Comparison of ENCODE assay signal across 10 mouse cellular contexts in the genomic region with DNA sequence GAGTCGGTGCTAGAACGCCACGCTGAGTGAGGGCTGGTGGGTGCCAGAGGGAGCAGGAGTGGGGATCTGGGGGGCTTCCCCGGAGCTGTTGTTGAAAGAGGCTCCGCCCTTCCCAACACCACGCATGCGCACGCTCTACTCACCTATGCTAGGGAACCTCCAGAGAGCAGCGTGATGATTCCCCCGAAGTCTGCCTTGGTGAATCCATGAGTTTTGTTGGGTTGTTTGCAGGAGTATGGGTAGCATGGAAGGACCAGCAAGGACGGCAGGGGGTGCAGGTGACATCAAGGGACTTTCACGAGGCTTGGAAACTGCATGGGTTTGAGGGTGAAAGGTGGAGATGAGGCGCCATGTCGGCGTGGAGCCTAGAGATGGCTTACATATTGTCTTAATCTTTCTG. TPM values are rescaled to one million over a fixed set of nuclear protein-coding genes. Genes with fewer than 3 reads are reported as not detected.
DNase-seq lines count a peak whose midpoint lies in the region; ATAC-seq and TF ChIP-seq lines count a peak whose summit lies in the region.
"Had no signal": no experiment of that assay in that cellular context is flagged by ENCODE, and none has a peak within 500 bp of the region (broad histone marks: within the 10 kb centered on the region; RNA-seq: fewer than 3 reads in every experiment).

No protein-coding gene starts in this region.

- intact Hi-C loops in heart, postnatal 25 days (cut with DNase I): no loop called here

- H3K27me3 ChIP-seq in heart, embryonic 14.5 days (ENCODE audit: control insufficient read depth, insufficient read depth, low read length): no peaks in the 10 kb centered on the region
- no peaks in the 10 kb centered on the region for H3K27me3 ChIP-seq in E14TG2a.4 (ENCODE audit: insufficient read depth, low read length)
- H3K27me3 ChIP-seq in heart, embryonic 16.5 days (ENCODE audit: control insufficient read depth, insufficient read depth, low read length): no peaks in the 10 kb centered on the region

- H3K4me2 ChIP-seq in heart, embryonic 14.5 days (ENCODE audit: low read length): peak overlapping the region; percentile 32
- peak overlapping the region; percentile 44 for H3K4me2 ChIP-seq in heart, embryonic 16.5 days (ENCODE audit: low read depth, low read length)

- peaks cover 5 to 17% of the 10 kb centered on the region in 2 experiments; a peak in 3 of 4 replicates for H3K4me1 ChIP-seq in heart, embryonic 14.5 days (ENCODE audit: control insufficient read depth in 2 of 2, insufficient read depth in 2 of 2, low read length in 2 of 2)
- H3K4me1 ChIP-seq in E14TG2a.4 (replicated peaks; ENCODE audit: low read depth, low read length): peaks cover 43% of the 10 kb centered on the region
- peaks cover 17% of the 10 kb centered on the region for H3K4me1 ChIP-seq in heart, embryonic 16.5 days (ENCODE audit: control insufficient read depth, insufficient read depth, low read length)

- no peak overlapping the region for H3K4me3 ChIP-seq in heart, embryonic 14.5 days (ENCODE audit: control insufficient read depth in 1 of 2, insufficient read depth in 1 of 2, low read depth in 1 of 2, low read length in 2 of 2)
- H3K4me3 ChIP-seq in E14TG2a.4 (replicated peaks; ENCODE audit: low read length): peak overlapping the region; percentile 97
- H3K4me3 ChIP-seq in heart, embryonic 16.5 days (ENCODE audit: low read length): no peak overlapping the region

- DNase-seq in heart, postnatal 25 days (ENCODE audit: low spot score): no peak
- peak; percentile 24 to 70 for DNase-seq in spleen, postnatal 4 days (ENCODE audit: low spot score in 2 of 2)
- no peak for DNase-seq in gastrocnemius, postnatal 25 days
- no peak for DNase-seq in embryo, embryonic 10.5 days (ENCODE audit: low spot score)
- DNase-seq in adrenal gland, postnatal 14 days: no peak

- TF ChIP-seq CTCF in E14TG2a.4 (conservative IDR thresholded peaks at IDR 0.05; ENCODE audit: low read length): no peak

- 69% methylated on average over 15 of the region's 15 CpGs for WGBS in heart, embryonic 14.5 days
- 70% methylated on average over 15 of the region's 15 CpGs for WGBS in heart, embryonic 16.5 days

- no peak overlapping the region for H3K9ac ChIP-seq in heart, embryonic 14.5 days (ENCODE audit: low read length)
- H3K9ac ChIP-seq in heart, embryonic 16.5 days (ENCODE audit: low read length): peak overlapping the region; percentile 25; the same call in 1 of the 2 replicates

- no peak overlapping the region for H3K27ac ChIP-seq in heart, embryonic 14.5 days (replicated peaks in 1 of 2; ENCODE audit: control insufficient read depth in 1 of 2, insufficient read depth in 1 of 2, low read depth in 2 of 2, low read length in 2 of 2)
- no peak overlapping the region for H3K27ac ChIP-seq in heart, embryonic 16.5 days (ENCODE audit: low read length)

- no peaks in the 10 kb centered on the region for H3K9me3 ChIP-seq in heart, embryonic 14.5 days (ENCODE audit: control insufficient read depth, low read length)
- H3K9me3 ChIP-seq in E14TG2a.4 (ENCODE audit: low read length): no peaks in the 10 kb centered on the region
- no peaks in the 10 kb centered on the region for H3K9me3 ChIP-seq in heart, embryonic 16.5 days (replicated peaks; ENCODE audit: control insufficient read depth, low read length)

- peaks cover 43% of the 10 kb centered on the region for H3K36me3 ChIP-seq in heart, embryonic 14.5 days (ENCODE audit: control insufficient read depth, insufficient read depth, low read length)
- H3K36me3 ChIP-seq in E14TG2a.4 (ENCODE audit: insufficient read depth, low read length): peaks cover 46% of the 10 kb centered on the region
- peaks cover 16% of the 10 kb centered on the region for H3K36me3 ChIP-seq in heart, embryonic 16.5 days (ENCODE audit: control insufficient read depth, insufficient read depth)

- ATAC-seq in heart, embryonic 14.5 days (ENCODE audit: insufficient number of reproducible peaks, insufficient read depth, low FRiP score, low read depth): no peak
- ATAC-seq in heart, embryonic 16.5 days (replicated peaks; ENCODE audit: extremely low read depth, insufficient read depth, low FRiP score): no peak

RNA-seq across cellular contexts. Expression of a gene that starts 3.2 kb away (rescaled TPM):
- 122 and 132 TPM in 2 replicates for polyA plus RNA-seq in heart, embryonic 14.5 days (2014; fragmentation: Nextera tagmentation; extraction: Ambion mirVana)
- total RNA-seq in heart, postnatal 25 days (2021): 100 to 1,000 TPM in 1 of 2 experiments, 10 to 100 TPM in 1; 96.9 to 101 TPM
- polyA plus RNA-seq in heart, embryonic 16.5 days (2015; fragmentation: Nextera tagmentation; extraction: Ambion mirVana): 133 and 143 TPM in 2 replicates
- 10 to 100 TPM; 78.9 to 79.3 TPM for total RNA-seq in gastrocnemius, postnatal 25 days (2021)
- total RNA-seq in adrenal gland, postnatal 14 days (2021): 131 and 139 TPM in 2 replicates

RNA-seq across cellular contexts. Expression of a gene that starts 3.3 kb away (rescaled TPM):
- 1.8 and 2.4 TPM in 2 replicates for polyA plus RNA-seq in heart, embryonic 14.5 days (2014; fragmentation: Nextera tagmentation; extraction: Ambion mirVana)
- total RNA-seq in heart, postnatal 25 days (2021): 1 to 10 TPM; 1.4 to 1.5 TPM
- 2.1 and 2.5 TPM in 2 replicates for polyA plus RNA-seq in heart, embryonic 16.5 days (2015; fragmentation: Nextera tagmentation; extraction: Ambion mirVana)
- total RNA-seq in gastrocnemius, postnatal 25 days (2021): 1 to 10 TPM; 1.7 to 2.1 TPM
- total RNA-seq in adrenal gland, postnatal 14 days (2021): 2.8 and 4.1 TPM in 2 replicates

RNA-seq across cellular contexts. Expression of a gene that starts 48.9 kb away (rescaled TPM):
- not detected in 2 replicates for polyA plus RNA-seq in heart, embryonic 14.5 days (2014; fragmentation: Nextera tagmentation; extraction: Ambion mirVana)
- not detected for total RNA-seq in heart, postnatal 25 days (2021)
- polyA plus RNA-seq in heart, embryonic 16.5 days (2015; fragmentation: Nextera tagmentation; extraction: Ambion mirVana): 0.21 and 0.34 TPM in 2 replicates
- total RNA-seq in gastrocnemius, postnatal 25 days (2021): not detected
- 0.19 and 0.26 TPM in 2 replicates for total RNA-seq in adrenal gland, postnatal 14 days (2021)
- total RNA-seq: megakaryocyte-erythroid progenitor cell, adult 5-6 weeks; neutrophil, adult 5-6 weeks had no signal

Comparison
In these comparisons a context has a peak if more than half of its experiments do, and no peak if none do; other contexts are left out.
1. DNase-seq: peak in spleen, postnatal 4 days (2 of 2); none in heart, postnatal 25 days (single experiment), gastrocnemius, postnatal 25 days (single experiment), embryo, embryonic 10.5 days (single experiment) and adrenal gland, postnatal 14 days (single experiment).